Mouse (Mus musculus) hindbrain, embryonic 11.5 days (tissue): Measurements from ENCODE around the gene Gm11733. TPM values are rescaled to one million over a fixed set of nuclear protein-coding genes. Genes with fewer than 3 reads are reported as not detected.

Experiments used
- ATAC-seq: fragments of 200-750 bp; cut with Nextera tagmentation; 2 replicates; pipeline ENCODE4 v1.8.0; 2017; ENCODE audit warnings: mild to moderate bottlenecking, moderate TSS enrichment, moderate library complexity; ENCODE audit not compliant: low FRiP score
- DNase-seq: peaks from one replicate; pipeline ENCODE4 v3.0.0-alpha.2; 2015; ENCODE audit warnings: low spot score
- H3K27ac ChIP-seq: fragments of 300-500 bp; sonication (generic); 2 replicates; pipeline ENCODE4 v1.5.1; 2014; ENCODE audit warnings: mild to moderate bottlenecking, low read depth, low read length
- H3K27me3 ChIP-seq: fragments of 300-500 bp; sonication (generic); 2 replicates; pipeline ENCODE4 v1.6.1; 2014; ENCODE audit warnings: mild to moderate bottlenecking, low read length, moderate library complexity, mixed read lengths; ENCODE audit not compliant: control insufficient read depth, insufficient read depth
- H3K36me3 ChIP-seq: fragments of 300-500 bp; sonication (generic); 2 replicates; pipeline ENCODE4 v1.6.1; 2014; ENCODE audit warnings: mild to moderate bottlenecking, low read length, moderate library complexity, mixed read lengths; ENCODE audit not compliant: control insufficient read depth, insufficient read depth
- H3K4me1 ChIP-seq: fragments of 300-500 bp; sonication (generic); replicated peaks from 2 replicates; pipeline ENCODE4 v1.6.1; 2014; ENCODE audit warnings: low read length, mixed read lengths; ENCODE audit not compliant: control insufficient read depth, insufficient read depth
- H3K4me2 ChIP-seq: fragments of 300-500 bp; sonication (generic); replicated peaks from 2 replicates; pipeline ENCODE4 v1.6.1; 2014; ENCODE audit warnings: mild to moderate bottlenecking, low read depth, low read length
- H3K4me3 ChIP-seq: fragments of 300-500 bp; sonication (generic); 2 replicates; pipeline ENCODE4 v1.5.1; 2014; ENCODE audit warnings: low read depth, low read length
- H3K9ac ChIP-seq: fragments of 300-500 bp; sonication (generic); 2 replicates; pipeline ENCODE4 v1.6.1; 2014; ENCODE audit warnings: low read depth, low read length
- H3K9me3 ChIP-seq: fragments of 300-500 bp; sonication (generic); 2 replicates; pipeline ENCODE4 v1.6.1; 2016; ENCODE audit warnings: low read length; ENCODE audit not compliant: control insufficient read depth
- WGBS: fragments of 180-500 bp; shearing (Covaris S2); extraction: QIAGEN DNeasy Blood & Tissue Kit; methylation state at CpG from one replicate; pipeline ENCODE4 v1.1.7; 2014; 5-methylcytosine and 5-hydroxymethylcytosine counted together
- polyA plus RNA-seq: library from polyadenylated mRNA; unstranded; fragments of >200 nt; fragmentation: Nextera tagmentation; extraction: Ambion mirVana; gene quantifications from 2 replicates; pipeline ENCODE4 v1.2.1, GENCODE M21; 2014

The Gm11733 gene
- polyA plus RNA-seq, 1 experiment from 2014 or later = not detected

DNA sequence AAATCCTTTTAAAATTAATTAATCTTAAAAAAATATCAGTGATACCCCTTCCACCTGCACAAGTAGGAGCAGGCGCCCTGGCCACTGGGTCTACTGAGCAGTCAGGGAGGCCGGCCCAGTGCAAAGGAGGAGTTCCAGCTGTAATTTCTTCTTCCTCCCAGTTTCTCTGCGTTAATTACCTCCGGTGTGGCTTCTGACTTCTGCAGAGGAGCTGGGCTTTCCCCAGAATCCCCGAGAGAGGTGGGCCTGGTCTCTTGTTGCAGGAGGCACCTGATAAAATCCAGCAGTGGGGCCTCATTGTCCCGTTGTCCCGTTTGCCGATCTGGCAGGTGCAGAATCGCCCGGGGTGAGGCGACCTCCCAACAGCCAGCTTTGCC lies 1.9 kb upstream of the Gm11733 start:
- 0 out of 2 replicates have a peak overlapping the region, but pooled peaks have one; percentile 34 for H3K4me2 ChIP-seq
- DNase-seq (no peak), ATAC-seq (no peak)
- H3K36me3 ChIP-seq = no peaks in the 10 kb centered on the region
- H3K27ac ChIP-seq = peak overlapping the region; percentile 74; the same call in 1 of the 2 replicates
- no peak overlapping the region for H3K9ac ChIP-seq
- WGBS = 18% methylated on average over 11 of the region's 11 CpGs
- H3K4me1 ChIP-seq = peaks cover 28% of the 10 kb centered on the region
- H3K27me3 ChIP-seq = no peaks in the 10 kb centered on the region
- H3K4me3 ChIP-seq = no peak overlapping the region
- no peaks in the 10 kb centered on the region for H3K9me3 ChIP-seq

DNA sequence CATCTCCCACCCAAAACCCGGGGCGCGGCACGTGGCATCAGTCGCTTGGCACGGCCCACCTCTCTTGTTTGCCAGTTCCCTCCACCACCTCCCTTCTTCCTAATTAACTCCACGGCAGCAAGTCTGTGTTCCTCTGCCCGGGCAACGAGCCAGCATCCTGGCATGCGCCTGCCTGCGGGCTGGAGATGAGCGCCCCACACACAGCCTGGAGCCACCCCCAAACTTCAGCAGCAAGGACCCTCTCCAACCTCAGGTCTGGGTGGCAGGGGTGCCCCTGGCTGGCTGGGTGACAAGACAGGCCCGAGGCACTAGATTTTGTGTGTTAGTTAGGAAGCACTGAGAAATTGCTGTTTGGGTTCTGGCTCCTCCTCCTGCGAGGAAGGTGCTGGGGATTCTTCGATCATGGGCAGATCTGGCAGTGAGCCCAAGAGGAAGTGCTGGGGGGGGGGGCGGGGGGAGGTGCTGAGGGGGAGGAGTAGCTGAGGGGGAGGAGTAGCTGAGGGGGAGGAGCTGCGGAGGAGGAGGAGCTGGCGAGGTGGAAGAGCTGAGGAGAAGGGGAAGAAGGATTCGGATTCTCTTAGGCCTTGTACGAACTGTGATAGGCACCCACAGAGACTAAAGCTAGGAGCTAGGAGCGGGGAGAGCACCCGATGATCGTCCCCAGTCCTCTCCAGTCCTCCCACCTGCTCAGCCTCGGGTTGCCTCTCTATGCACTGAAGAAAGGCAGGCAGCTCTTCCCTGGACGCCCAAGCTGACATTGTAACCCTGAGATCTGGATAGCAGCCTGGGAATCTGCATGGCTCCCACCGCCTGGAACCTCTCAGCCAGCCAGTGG lies 1.3 kb upstream of the Gm11733 start:
- Histone ChIP-seq H3K9ac (no peak overlapping the region), H3K4me2 (peak overlapping the region; percentile 34; the same call in 1 of the 2 replicates), H3K4me1 (peaks cover 28% of the 10 kb centered on the region), H3K36me3 (no peaks in the 10 kb centered on the region), H3K4me3 (no peak overlapping the region), H3K27me3 (no peaks in the 10 kb centered on the region), H3K27ac (peak overlapping the region; percentile 74), H3K9me3 (no peaks in the 10 kb centered on the region)
- peak; percentile 30; the same call in 1 of the 2 replicates for ATAC-seq
- DNase-seq = peak; percentile 59
- 3% methylated on average over 24 of the region's 26 CpGs for WGBS

GRCm38 (mm10) chr11:117491408-117492208 lies 7.4 kb downstream of the Gm11733 start:
- Histone ChIP-seq H3K27me3 (no peaks in the 10 kb centered on the region), H3K4me2 (no peak overlapping the region; the same call in 1 of the 2 replicates), H3K9ac (no peak overlapping the region), H3K4me1 (peaks cover 12% of the 10 kb centered on the region), H3K27ac (peak overlapping the region; percentile 54), H3K9me3 (no peaks in the 10 kb centered on the region), H3K4me3 (no peak overlapping the region), H3K36me3 (no peaks in the 10 kb centered on the region)
- DNase-seq = no peak
- WGBS = 77% methylated on average over 16 of the region's 17 CpGs
- no peak for ATAC-seq

DNA sequence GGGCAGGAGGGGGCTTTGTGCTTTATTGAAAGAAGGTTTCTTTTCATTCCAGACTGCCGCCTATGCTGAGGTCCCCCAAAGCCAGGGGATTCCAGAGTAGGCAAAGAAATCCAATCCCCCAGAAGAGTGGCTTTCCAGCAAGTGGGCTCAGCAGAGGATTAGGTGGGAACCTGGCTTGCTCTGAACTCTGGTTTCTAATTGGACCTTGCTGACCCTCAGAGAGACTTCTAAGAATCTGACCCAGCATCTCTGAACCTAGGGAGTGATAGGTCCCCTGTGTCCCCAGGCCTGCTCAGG lies 8.0 kb downstream of the Gm11733 start:
- 0% methylated on average over 1 of the region's 1 CpGs for WGBS
- peak overlapping the region; percentile 54 for H3K27ac ChIP-seq

GRCm38 (mm10) chr11:117496812-117497211 lies 12.6 kb downstream of the Gm11733 start:
- H3K4me1 ChIP-seq = peaks cover 16% of the 10 kb centered on the region

More for the DNA sequence above, 8.0 kb downstream of the Gm11733 start:
- no peaks in the 10 kb centered on the region for H3K36me3 ChIP-seq
- no peak overlapping the region for H3K4me3 ChIP-seq
- H3K4me2 ChIP-seq = no peak overlapping the region
- no peak for DNase-seq
- ATAC-seq = no peak
- H3K9ac ChIP-seq = no peak overlapping the region
- H3K9me3 ChIP-seq = no peaks in the 10 kb centered on the region
- no peaks in the 10 kb centered on the region for H3K27me3 ChIP-seq
- peaks cover 16% of the 10 kb centered on the region for H3K4me1 ChIP-seq

DNA sequence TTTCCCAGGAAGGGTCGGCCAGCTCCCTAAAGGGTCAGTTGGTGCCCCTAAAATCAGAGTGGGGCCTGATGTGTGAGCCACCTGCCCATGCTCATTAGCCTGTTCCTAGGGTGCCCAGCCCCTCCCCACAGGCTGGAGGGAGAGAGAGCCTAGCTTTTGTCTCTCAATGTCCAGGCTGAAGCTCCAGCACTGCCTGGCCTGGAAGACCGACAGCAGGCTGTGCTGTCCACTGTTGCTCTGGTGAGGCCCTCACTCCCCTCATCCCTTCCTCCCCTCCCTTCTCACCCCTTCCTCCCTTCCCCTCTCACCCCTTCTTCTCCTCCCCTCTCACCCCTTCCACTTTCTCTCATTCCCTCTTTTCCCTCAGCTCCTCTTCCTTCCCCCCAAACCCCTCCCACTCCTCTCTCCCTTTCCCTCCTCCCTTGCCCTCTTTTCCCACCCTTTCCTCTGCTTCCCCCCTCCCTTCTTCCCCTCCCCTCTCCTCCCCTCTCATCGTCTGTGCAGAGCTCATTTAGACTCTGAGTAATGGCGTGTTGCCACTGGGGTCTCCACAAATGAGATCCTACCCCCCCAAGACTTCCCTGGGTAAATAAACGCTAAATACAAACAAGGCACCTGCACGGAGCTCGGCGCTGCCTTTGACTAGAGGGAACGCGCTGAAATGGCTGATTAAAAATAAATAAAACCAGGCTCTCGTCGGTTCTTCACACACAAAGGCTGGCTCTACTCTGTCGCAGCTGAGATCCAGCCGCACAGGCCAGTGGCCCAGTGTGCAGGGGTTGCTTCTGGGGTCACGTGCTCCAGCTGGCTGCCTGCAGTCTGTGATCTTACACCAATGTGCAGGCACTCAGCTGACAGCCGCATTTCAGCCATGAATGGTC lies 13.3 kb downstream of the Gm11733 start:
- ATAC-seq = peak; percentile 93
- Histone ChIP-seq H3K9me3 (no peaks in the 10 kb centered on the region), H3K9ac (peak overlapping the region; percentile 29), H3K27me3 (no peaks in the 10 kb centered on the region), H3K4me1 (peaks cover 10% of the 10 kb centered on the region), H3K4me3 (no peak overlapping the region), H3K27ac (peak overlapping the region; percentile 93), H3K4me2 (peak overlapping the region; percentile 28), H3K36me3 (no peaks in the 10 kb centered on the region)
- peak; percentile 79 for DNase-seq
- 11% methylated on average over 16 of the region's 16 CpGs for WGBS

More at GRCm38 (mm10) chr11:117496812-117497211, 12.6 kb downstream of the Gm11733 start:
- H3K4me3 ChIP-seq = no peak overlapping the region
- DNase-seq (peak; percentile 43), ATAC-seq (peak; percentile 62)
- no peaks in the 10 kb centered on the region for H3K9me3 ChIP-seq
- WGBS = 22% methylated on average over 4 of the region's 4 CpGs
- peak overlapping the region; percentile 21 for H3K4me2 ChIP-seq
- peak overlapping the region; percentile 29 for H3K9ac ChIP-seq
- peak overlapping the region; percentile 93 for H3K27ac ChIP-seq
- H3K36me3 ChIP-seq = no peaks in the 10 kb centered on the region
- H3K27me3 ChIP-seq = no peaks in the 10 kb centered on the region

DNA sequence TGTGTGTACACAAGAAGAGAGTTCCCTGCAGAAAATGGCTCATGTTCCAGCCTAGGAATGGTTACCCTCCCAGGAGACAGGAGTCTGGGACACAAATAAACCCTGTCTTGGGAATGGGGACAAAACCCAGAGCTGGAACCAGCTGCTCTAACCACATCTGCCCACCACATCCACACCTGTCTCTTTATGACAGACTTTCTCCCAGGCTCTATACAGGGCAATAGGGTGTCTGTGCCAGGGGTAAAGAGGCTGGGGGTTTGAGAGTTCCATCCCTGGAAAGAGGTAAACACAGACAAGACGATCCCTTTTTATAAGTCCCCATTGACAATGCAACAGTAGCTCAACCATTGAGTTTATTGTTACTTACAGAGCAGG lies 14.0 kb downstream of the Gm11733 start:
- H3K4me3 ChIP-seq = no peak overlapping the region
- no peaks in the 10 kb centered on the region for H3K36me3 ChIP-seq
- no peaks in the 10 kb centered on the region for H3K9me3 ChIP-seq
- peak overlapping the region; percentile 29 for H3K9ac ChIP-seq
- H3K27ac ChIP-seq = peak overlapping the region; percentile 93
- peak overlapping the region; percentile 28; the same call in 1 of the 2 replicates for H3K4me2 ChIP-seq
- H3K4me1 ChIP-seq = peaks cover 8% of the 10 kb centered on the region
- 73% methylated on average over 1 of the region's 1 CpGs for WGBS
- DNase-seq (no peak), ATAC-seq (peak; percentile 54)
- no peaks in the 10 kb centered on the region for H3K27me3 ChIP-seq

- ATAC-seq = no peak
- no peak for DNase-seq
- Histone ChIP-seq H3K4me1 (no peaks in the 10 kb centered on the region), H3K27me3 (no peaks in the 10 kb centered on the region), H3K27ac (no peak overlapping the region), H3K36me3 (no peaks in the 10 kb centered on the region), H3K4me3 (no peak overlapping the region), H3K9me3 (no peaks in the 10 kb centered on the region), H3K4me2 (no peak overlapping the region), H3K9ac (no peak overlapping the region)
- WGBS = 94% methylated on average over 4 of the region's 4 CpGs
Observed at GRCm38 (mm10) chr11:117508972-117509371, 24.8 kb downstream of the Gm11733 start.
